Mouse (Mus musculus): Measurements from ENCODE around the gene Tmem26. TPM values are rescaled to one million over a fixed set of nuclear protein-coding genes. Genes with fewer than 3 reads are reported as not detected.

Gene Tmem26
- 0.78 TPM for polyA plus RNA-seq (2014; fragmentation: Illumina TruSeq; extraction: RNeasy Lipid Tissue Mini Kit (QIAGEN cat#74804); ENCODE audit: low replicate concordance)

GRCm38 (mm10) chr10:68723568-68724360, at the start of gene Tmem26:
Gene Tmem26, plus strand, starts transcription at chr10:68723646.

Other genes with a start within 250 kb of the Tmem26 start
- 3.6 TPM for gene Cabcoco1, start 181.8 kb upstream of the Tmem26 start, polyA plus RNA-seq (2014; fragmentation: Illumina TruSeq; extraction: RNeasy Lipid Tissue Mini Kit (QIAGEN cat#74804); ENCODE audit: low replicate concordance)

All from small intestine, adult 10 weeks (tissue).